Mouse (Mus musculus) myocyte (in vitro differentiated cells): ENCODE data around the gene Zfp804b. TPM values are rescaled to one million over a fixed set of nuclear protein-coding genes. Genes with fewer than 3 reads are reported as not detected.

Experiments
- H3K27me3 ChIP-seq: one replicate; pipeline ENCODE4 v1.6.1; 2011; ENCODE audit not compliant: control insufficient read depth, insufficient read depth, insufficient read length
- H3K36me3 ChIP-seq: one replicate; pipeline ENCODE4 v1.6.1; 2011; ENCODE audit not compliant: control insufficient read depth, insufficient read depth
- H3K4me2 ChIP-seq: one replicate; pipeline ENCODE4 v1.6.1; 2011; ENCODE audit warnings: low read depth, control low read depth
- H3K4me3 ChIP-seq: one replicate; pipeline ENCODE4 v1.5.1; 2011; ENCODE audit warnings: mild to moderate bottlenecking, control low read depth, moderate library complexity
- H3K79me2 ChIP-seq: one replicate; pipeline ENCODE4 v1.6.1; 2011; ENCODE audit not compliant: control insufficient read depth, insufficient read depth
- H3ac ChIP-seq: one replicate; pipeline ENCODE4 v1.6.1; 2011; ENCODE audit not compliant: control insufficient read depth, insufficient read length
- CEBPB ChIP-seq: IDR thresholded peaks from 2 replicates; pipeline ENCODE4 v1.6.1; 2011; ENCODE audit warnings: mild to moderate bottlenecking, moderate library complexity; ENCODE audit not compliant: poor library complexity, insufficient read depth, severe bottlenecking
- E2F4 ChIP-seq: IDR thresholded peaks from one replicate; pipeline ENCODE4 v1.6.1; 2011; ENCODE audit warnings: mild to moderate bottlenecking, control low read depth, moderate library complexity; ENCODE audit not compliant: insufficient read depth
- MAX ChIP-seq: IDR thresholded peaks from one replicate; pipeline ENCODE4 v1.6.1; 2011; ENCODE audit warnings: low read depth, mild to moderate bottlenecking, control low read depth
- MYOD1 ChIP-seq, 3 experiments: IDR thresholded peaks; one replicate each; pipeline ENCODE4 v1.6.1; 2011; ENCODE audit warnings: control low read depth in 2 of 3, low read depth in 2 of 3, mild to moderate bottlenecking in 2 of 3, moderate library complexity in 1 of 3; ENCODE audit not compliant: insufficient read length in 2 of 3, control insufficient read depth in 1 of 3
- MYOG ChIP-seq, 3 experiments: IDR thresholded peaks; one replicate each; pipeline ENCODE4 v1.6.1; 2011; ENCODE audit warnings: control low read depth in 2 of 3, low read depth in 2 of 3, mild to moderate bottlenecking in 2 of 3; ENCODE audit not compliant: insufficient read length in 2 of 3, control insufficient read depth in 1 of 3, insufficient read depth in 1 of 3
- POLR2A ChIP-seq: IDR thresholded peaks from one replicate; pipeline ENCODE4 v1.6.1; 2011; ENCODE audit warnings: low read depth, mild to moderate bottlenecking, control low read depth, moderate library complexity; ENCODE audit not compliant: insufficient read length
- POLR2AphosphoS2 ChIP-seq: IDR thresholded peaks from one replicate; pipeline ENCODE4 v1.6.1; 2011; ENCODE audit warnings: low read depth, control low read depth; ENCODE audit not compliant: insufficient read length
- REST ChIP-seq: IDR thresholded peaks from one replicate; pipeline ENCODE4 v1.6.1; 2011; ENCODE audit warnings: mild to moderate bottlenecking, control low read depth, moderate library complexity; ENCODE audit not compliant: insufficient read depth, insufficient read length
- SRF ChIP-seq: IDR thresholded peaks from one replicate; pipeline ENCODE4 v1.6.1; 2011; ENCODE audit warnings: low read depth; ENCODE audit not compliant: control insufficient read depth, insufficient read length
- TCF12 ChIP-seq: IDR thresholded peaks from one replicate; pipeline ENCODE4 v1.6.1; 2011; ENCODE audit warnings: mild to moderate bottlenecking, control low read depth; ENCODE audit not compliant: poor library complexity, insufficient read depth, severe bottlenecking
- TCF3 ChIP-seq: IDR thresholded peaks from one replicate; pipeline ENCODE4 v1.6.1; 2011; ENCODE audit warnings: low read depth, control low read depth; ENCODE audit not compliant: insufficient read length
- USF1 ChIP-seq: IDR thresholded peaks from one replicate; pipeline ENCODE4 v1.6.1; 2011; ENCODE audit warnings: low read depth, mild to moderate bottlenecking, control low read depth, moderate library complexity
- polyA plus RNA-seq: library from polyadenylated mRNA; unstranded; fragments of >200 nt; fragmentation: generic; extraction: Trizol; gene quantifications from one replicate; pipeline ENCODE4 v1.2.1, GENCODE M21; 2012; ENCODE audit warnings: missing spikeins

The Zfp804b gene
- polyA plus RNA-seq, 1 experiment, result not detected

DNA sequence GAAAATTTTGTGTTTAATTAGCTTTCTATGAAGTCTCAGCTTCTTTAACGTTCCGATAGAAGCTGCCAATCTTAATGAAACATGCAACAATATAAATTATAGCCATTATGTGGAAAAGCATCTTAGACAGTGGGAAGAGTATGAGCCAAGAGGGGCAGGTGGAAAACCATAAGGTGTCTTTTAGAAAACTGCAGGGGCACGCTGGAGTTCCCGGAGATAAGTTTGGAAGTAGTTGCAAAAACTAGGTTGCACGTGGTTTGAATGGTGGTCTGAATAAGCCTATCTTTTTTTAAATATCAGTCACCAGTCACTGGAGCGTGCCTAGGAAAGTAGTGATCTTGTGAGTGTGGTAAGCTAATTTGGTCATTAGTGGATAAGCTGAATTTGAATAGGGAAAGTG, 473.0 kb downstream of the Zfp804b start:
- Histone ChIP-seq H3K4me2 (no peak overlapping the region), H3K27me3 (no peaks in the 10 kb centered on the region), H3K4me3 (no peak overlapping the region), H3ac (no peak overlapping the region), H3K79me2 (no peaks in the 10 kb centered on the region), H3K36me3 (no peaks in the 10 kb centered on the region)
- TF ChIP-seq MYOG (IDR thresholded peaks at IDR 0.05; ENCODE audit: control insufficient read depth in 1 of 3, insufficient read depth in 1 of 3, insufficient read length in 2 of 3, low read depth in 2 of 3) (no peak), TCF12 (no peak), SRF (no peak), REST (no peak), POLR2AphosphoS2 (no peak)

GRCm38 (mm10) chr5:6870970-6871369, 473.6 kb downstream of the Zfp804b start:
- no peak overlapping the region for H3K4me2 ChIP-seq
- no peaks in the 10 kb centered on the region for H3K79me2 ChIP-seq
- no peak overlapping the region for H3ac ChIP-seq
- no peaks in the 10 kb centered on the region for H3K27me3 ChIP-seq
- TF ChIP-seq E2F4 (no peak), SRF (no peak), MAX (no peak), MYOD1 (IDR thresholded peaks at IDR 0.05; ENCODE audit: control insufficient read depth in 1 of 3, insufficient read length in 2 of 3, low read depth in 2 of 3) (no peak), MYOG (IDR thresholded peaks at IDR 0.05; ENCODE audit: control insufficient read depth in 1 of 3, insufficient read depth in 1 of 3, insufficient read length in 2 of 3, low read depth in 2 of 3) (no peak), CEBPB (no peak), TCF3 (no peak), REST (no peak), POLR2A (no peak), USF1 (no peak), POLR2AphosphoS2 (no peak), TCF12 (no peak)
- H3K36me3 ChIP-seq, result no peaks in the 10 kb centered on the region
- no peak overlapping the region for H3K4me3 ChIP-seq

- H3K4me2 ChIP-seq, result no peak overlapping the region
- no peaks in the 10 kb centered on the region for H3K36me3 ChIP-seq
- H3K79me2 ChIP-seq, result no peaks in the 10 kb centered on the region
- no peaks in the 10 kb centered on the region for H3K27me3 ChIP-seq
- TF ChIP-seq USF1 (no peak), POLR2A (no peak), SRF (no peak), CEBPB (no peak), E2F4 (no peak), TCF12 (no peak), POLR2AphosphoS2 (no peak), TCF3 (no peak), MYOD1 (IDR thresholded peaks at IDR 0.05; ENCODE audit: control insufficient read depth in 1 of 3, insufficient read length in 2 of 3, low read depth in 2 of 3) (no peak), REST (no peak)
- H3ac ChIP-seq, result no peak overlapping the region
- H3K4me3 ChIP-seq, result no peak overlapping the region
Measured at GRCm38 (mm10) chr5:6795396-6795795, 549.2 kb downstream of the Zfp804b start.

DNA sequence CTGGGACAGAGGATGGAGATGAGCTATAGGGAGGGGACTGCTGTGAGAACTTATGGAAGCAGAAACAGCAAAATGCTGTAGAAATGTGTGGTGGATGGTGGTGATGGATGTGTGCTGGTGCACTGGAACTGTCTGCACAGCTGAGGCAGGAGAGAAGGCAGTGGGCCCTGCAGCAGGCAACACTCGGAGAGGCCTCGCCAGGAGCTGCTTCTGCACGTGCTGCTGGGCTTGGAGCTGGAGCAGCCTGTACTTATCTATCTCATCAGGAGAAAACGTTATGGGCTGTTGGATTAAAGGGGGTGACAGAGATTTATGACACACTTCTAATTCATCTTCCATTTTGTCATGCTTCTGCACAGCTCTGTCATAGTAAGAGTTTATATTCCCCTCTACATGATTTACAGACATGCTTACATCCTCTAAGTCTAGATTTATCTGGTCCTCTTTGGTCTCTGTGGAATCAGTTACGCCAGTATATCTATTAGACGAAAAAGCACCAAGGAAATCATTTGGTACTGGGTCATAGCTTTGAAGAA, 575.1 kb downstream of the Zfp804b start:
- H3K36me3 ChIP-seq, result no peaks in the 10 kb centered on the region
- no peak overlapping the region for H3K4me2 ChIP-seq
- no peaks in the 10 kb centered on the region for H3K79me2 ChIP-seq
- TF ChIP-seq POLR2A (no peak), E2F4 (no peak), MYOD1 (IDR thresholded peaks at IDR 0.05; ENCODE audit: control insufficient read depth in 1 of 3, insufficient read length in 2 of 3, low read depth in 2 of 3) (no peak), CEBPB (no peak), MAX (no peak), MYOG (IDR thresholded peaks at IDR 0.05; ENCODE audit: control insufficient read depth in 1 of 3, insufficient read depth in 1 of 3, insufficient read length in 2 of 3, low read depth in 2 of 3) (no peak), TCF12 (no peak), REST (no peak)
- no peak overlapping the region for H3ac ChIP-seq
- no peaks in the 10 kb centered on the region for H3K27me3 ChIP-seq
- H3K4me3 ChIP-seq, result no peak overlapping the region

Other genes with a start within 250 kb of the Zfp804b start
- gene Tex47, start 40.6 kb downstream of the Zfp804b start, polyA plus RNA-seq, result not detected